Mouse (Mus musculus) small intestine, adult 2 months (tissue): ENCODE measurements around the gene Capn8.

ENCODE experiments used
- CTCF ChIP-seq: fragments of 200-500 bp; IDR thresholded peaks from 2 replicates; pipeline ENCODE4 v1.5.1; 2012; ENCODE audit warnings: low read depth, mild to moderate bottlenecking, control low read depth, inconsistent platforms, low read length, moderate library complexity, mixed read lengths; ENCODE audit not compliant: insufficient replicate concordance, insufficient read length; ENCODE audit errors: extremely low read depth
- POLR2A ChIP-seq: fragments of 200-500 bp; IDR thresholded peaks from 2 replicates; pipeline ENCODE4 v1.6.1; 2012; ENCODE audit warnings: low read depth, mild to moderate bottlenecking, control low read depth, inconsistent platforms, low read length, moderate library complexity

DNA sequence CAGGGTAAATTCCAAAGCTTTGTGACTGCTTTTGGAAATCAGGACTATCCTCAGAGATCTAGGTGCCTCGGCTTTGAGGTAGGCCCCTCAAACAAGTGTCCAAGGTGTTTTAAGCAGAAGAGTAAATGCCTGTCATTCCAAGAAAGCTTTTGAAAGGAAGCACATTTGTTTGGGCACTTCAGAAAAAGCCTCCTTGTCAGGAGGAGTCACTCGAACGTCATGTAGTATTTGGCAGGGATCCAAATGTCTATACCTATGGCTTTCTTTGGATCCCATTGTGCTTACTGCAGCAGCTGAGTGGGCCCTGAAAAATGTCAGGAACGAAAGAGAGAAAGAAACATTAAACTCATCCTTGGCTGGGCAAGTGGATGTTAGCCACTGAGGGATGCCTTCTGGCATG is 27.6 kb downstream of the Capn8 start:
- TF ChIP-seq CTCF, result no peak
- no peak for TF ChIP-seq POLR2A
